Mouse (Mus musculus) heart, postnatal 4 days (tissue): ENCODE data around the gene Olfr279. TPM values are rescaled to one million over a fixed set of nuclear protein-coding genes. Genes with fewer than 3 reads are reported as not detected.
A peak's percentile ranks its signal among the peaks of the same experiment; 100 is the strongest.
"Not testable (repeated sequence)": the region's sequence is repeated elsewhere in the genome, so short reads cannot be mapped to it uniquely, and the experiment has no call there.

Experiments
- DNase-seq: peaks from one replicate; pipeline ENCODE4 v3.0.0; 2021
- total RNA-seq, 2 experiments: library from RNA; stranded (reverse); gene quantifications; 2 replicates each; pipeline ENCODE4 v1.2.3; 2021

Olfr279 gene
- total RNA-seq, 2 experiments from 2014 or later = not detected

DNA sequence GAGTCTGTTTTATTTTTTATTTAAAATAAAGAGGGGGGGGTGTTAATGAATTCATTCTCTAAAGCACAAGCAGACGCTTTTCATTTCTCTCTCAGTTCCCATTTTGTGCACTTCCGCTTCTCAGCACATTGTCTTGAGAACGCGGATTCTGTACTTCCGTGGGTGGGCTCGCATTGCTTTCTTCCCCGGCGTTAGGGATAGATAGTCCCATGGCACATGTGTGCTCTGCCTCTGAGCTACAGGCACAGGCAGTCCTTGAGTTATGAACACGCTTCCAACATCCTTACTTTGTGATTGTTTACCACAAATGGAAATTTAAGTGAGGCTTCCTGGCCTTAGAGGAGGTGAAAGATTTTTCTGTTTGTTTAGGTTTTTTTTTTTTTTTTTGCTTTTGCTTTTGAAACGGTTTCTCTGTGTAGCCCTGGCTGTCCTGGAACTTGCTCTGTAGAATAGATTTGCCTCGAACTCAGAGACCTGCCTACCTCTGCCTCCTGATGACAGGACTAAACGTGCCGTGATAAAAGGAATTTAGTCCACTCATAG is 19.3 kb downstream of the Olfr279 start:
- DNase-seq = peak; percentile 32

DNA sequence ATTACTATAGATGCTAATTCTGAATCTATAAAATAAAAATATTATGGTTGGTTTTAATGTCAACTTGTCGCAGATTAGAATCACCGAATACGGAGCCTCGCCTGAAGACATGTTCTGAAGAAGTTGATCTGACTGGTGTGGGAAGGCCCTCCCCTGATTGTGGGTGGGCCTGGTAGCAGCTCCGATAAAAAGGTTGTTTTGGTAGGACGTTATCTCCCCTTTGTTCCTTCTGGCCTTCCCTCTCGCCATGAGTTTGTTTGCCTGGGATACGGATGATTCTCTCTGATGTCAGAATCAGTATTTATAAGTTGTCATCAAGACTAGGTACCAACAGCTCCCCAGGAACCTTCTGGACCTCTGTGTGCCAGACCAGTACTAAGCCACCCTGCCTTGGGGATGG is 20.0 kb downstream of the Olfr279 start:
- peak; percentile 28 for DNase-seq

DNA sequence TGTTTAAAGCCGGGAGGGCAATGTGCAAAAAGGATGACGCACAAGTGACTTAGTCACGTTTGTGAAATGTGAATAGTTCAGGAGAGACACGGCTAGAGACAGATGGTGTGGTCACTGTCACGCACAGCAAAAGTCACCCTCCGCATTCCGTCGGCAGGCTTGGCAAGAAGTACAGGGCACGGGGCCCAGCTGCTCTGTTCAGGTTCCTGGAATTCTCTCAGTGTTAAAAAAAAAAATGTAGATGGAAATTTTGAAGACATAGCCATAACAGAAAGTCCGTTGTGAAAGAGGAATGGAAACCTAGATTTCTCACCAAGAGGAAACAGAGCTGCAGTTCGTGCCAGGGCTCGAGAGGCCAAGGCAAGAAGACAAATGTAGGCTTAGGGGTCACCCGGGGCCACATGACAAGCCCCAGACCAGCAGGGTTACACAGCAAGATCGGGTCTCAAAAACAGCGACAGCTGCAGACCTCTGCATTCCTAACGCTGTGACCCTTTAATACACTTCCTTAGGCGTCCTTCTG is 20.7 kb downstream of the Olfr279 start:
- DNase-seq = peak; percentile 80

DNA sequence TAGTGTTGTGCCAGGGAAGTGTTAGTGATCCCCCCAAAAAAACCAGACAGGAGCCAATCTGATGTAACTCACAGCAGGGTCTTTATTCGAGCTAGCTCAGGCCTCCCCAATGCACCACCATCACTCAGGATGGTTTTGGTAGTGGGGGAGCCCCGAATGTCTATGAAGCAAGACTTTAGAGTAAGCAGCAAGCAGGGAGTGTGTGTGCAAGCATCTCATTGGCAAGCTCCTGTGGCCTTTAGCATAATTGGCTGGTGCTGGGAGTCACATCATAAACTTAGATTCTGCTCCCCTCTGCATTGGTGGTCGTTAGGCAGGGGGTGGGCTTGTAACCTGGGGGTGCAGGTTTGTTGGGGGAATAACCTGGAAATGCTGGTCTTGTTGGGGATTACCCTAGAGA is 21.5 kb downstream of the Olfr279 start:
- DNase-seq = not testable (repeated sequence)

DNA sequence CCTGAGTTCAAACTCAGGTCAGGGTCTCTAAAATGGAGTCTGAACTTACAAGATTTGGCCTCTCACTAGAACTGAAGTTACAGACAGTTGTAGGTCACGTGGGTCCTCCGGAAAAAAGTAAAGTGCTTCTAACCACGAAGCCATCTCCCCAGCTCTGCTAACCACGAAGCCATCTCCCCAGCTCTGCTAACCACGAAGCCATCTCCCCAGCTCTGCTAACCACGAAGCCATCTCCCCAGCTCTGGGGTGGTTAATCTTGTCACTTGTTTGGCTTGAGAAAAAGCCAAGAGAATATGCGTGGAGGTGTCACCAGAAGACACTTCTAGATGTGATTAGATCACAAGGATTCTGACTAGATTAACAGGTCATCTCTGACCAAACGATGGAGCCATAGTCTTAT is 21.9 kb downstream of the Olfr279 start:
- DNase-seq = no peak

DNA sequence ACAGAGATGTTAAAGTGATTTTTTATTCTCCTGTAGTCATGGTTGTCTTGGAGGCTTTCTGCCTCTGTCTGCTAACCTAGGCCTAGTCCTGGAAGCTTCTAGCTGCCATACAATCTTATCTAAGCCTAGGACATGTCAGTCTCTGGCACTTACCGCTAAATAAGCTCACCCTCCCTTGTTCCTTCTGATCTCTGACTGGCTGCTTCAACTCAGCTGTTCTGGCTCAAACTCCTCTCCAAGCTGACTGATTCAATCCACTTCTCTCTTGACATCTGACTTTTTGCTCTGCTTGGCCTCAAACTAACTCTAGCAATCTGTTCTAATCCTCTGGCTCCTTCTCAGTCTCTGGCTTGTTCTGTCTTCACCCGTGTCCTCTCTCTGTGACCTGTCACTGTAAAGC is 22.6 kb downstream of the Olfr279 start:
- not testable (repeated sequence) for DNase-seq

DNA sequence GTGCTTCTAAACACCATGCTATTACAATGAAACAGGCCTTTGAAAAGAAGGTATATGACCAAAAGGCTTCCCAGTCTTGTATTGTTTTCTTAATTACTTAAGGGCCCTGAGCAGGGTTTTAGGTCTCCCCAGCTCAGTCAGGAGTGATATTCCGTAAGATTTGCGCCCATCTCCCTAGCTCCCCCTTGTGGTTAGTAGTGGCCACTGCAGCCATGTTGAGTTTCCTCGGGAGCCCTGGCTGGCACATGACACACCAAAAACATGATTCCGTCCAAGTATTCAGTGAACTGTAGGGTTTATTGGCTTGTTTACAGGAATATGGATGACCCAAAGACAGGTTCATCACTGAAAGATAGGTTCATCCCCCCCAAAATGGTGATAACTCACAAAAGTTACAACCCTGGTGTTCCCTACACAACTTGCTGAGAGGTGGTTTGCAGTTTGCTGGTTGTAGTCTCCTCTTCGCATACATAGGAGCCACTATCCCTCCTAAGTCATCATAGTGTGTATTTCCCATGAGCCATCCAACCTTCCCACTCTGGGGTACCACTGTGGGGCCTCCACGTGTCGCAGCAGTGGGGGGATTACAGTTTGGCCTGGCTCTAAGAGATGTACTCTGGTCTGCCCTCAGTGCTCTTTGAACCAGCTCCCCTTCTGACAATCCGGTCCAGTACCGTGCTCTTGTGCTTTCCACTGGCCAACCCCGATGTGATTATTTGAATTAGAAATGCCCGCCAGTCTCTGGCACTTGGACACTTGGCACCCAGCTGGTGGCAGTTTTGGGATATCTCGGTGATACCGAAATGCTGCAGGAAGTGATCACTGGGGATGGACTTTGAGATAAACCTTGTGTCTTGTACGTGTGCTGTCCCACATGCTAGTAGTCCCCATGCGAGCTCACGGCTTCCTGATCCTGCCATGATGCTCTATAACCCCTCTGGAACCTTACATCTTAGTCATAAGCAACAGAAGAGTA is 25.5 kb downstream of the Olfr279 start:
- DNase-seq = peak; percentile 79

DNA sequence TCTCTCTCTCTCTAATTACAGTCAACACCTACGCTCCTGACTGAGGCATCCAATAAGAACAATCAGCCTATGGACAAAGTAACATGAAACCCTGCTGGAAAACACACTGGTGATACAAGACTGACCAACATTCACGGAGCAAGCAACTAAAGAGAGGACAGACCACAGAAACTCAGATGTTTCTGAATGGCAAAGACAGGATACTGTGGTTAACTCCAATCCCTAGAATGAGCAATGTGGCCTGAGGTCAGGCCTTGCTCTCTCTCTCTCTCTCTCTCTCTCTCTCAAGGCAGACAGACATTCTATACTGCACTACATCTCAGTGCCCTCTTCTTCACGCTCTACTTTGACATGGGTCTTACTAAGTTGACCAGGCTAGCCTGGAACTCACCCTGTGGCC is 29.0 kb downstream of the Olfr279 start:
- DNase-seq = no peak

DNA sequence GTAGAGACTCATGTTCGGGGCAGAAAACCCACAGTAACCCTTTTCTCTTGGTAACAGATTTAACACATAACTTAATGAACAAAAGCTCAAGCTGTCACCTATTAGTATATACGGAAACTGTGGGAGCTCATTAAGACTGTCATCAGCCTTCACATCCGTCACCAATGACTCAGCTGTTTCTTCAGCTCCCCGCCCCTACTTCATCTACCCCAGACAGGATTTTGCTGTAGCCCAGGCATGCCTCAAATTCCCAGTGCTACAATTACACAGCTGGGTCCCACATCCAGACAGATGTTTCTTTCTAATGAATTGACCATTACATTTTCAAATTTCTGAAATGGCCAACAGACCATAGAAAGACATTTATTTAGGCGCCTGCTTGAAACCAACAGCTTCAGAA is 33.9 kb downstream of the Olfr279 start:
- DNase-seq = no peak

DNA sequence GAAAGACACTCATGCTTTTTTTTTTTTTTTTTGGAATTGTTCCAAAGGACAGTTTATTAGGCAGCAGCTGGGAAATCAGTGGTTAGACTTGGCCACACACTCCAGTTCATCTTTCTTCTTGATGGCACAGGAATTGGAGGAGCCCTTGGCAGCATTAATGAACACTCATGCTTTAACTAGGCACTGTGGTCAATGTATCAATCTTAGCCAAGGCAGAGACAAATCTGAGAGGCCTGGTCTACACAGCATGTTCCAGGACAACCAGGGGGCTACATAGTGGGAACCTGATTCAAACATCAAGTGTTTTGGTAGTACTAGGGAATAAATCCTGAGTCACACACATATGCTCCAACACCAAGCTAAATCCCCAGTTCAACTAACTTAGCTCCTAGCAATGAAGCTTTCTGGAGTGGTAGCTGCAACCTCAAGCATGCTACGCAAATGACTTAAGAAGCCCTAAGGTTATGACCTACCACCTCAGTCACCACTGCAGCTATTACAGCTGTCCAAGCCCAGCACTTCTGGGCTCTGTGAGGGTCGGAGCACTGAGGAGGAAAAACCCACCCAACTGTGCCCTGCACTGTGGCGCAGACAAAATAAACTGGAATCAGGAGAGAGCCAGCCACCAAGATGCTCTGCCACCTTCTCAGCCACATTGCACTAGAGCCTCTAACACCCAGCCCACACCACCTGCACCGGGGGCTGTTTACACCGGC is 35.0 kb downstream of the Olfr279 start:
- no peak for DNase-seq

DNA sequence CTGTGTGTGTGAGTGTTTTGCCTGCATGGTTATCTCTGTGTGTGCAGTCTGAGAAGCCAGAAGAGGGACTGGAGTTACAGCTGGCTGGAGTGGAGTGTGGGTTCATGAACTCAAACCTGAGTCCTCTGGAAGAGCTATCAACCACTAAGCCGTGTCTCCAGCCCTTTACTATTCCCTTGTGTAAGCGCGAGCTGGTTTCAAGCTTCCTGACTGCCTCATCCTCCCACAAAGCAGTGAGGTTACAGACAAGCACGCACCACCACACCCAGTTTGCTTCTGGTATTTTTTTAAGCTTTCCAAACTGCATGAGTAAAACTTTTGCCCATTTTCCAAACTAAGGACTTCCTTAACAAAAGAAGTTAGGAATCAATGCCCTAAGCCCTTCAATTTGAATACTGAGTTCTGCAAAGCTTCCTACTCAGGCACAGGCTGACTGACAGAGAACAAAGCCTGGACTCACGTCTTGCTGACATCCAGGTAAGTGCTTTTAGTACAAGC is 35.9 kb downstream of the Olfr279 start:
- no peak for DNase-seq

DNA sequence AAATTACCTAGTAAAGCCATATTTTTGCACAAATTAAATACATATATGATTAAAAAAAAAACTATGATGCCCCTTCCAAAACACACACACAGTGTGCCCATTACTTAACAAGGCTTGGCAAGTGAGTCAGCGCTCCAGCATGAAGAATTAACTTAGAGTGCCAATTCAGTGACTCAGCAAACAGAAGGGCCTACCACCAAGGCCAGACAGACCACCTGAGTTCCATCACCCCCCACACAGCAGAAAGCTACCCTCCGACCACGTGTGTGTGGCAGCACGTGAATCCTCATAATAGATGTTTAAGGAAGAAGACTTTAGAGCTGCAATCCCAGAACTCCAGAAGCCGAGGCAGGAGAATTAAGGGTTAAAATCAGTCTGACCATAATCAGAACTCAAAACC is 40.1 kb downstream of the Olfr279 start:
- DNase-seq = no peak

DNA sequence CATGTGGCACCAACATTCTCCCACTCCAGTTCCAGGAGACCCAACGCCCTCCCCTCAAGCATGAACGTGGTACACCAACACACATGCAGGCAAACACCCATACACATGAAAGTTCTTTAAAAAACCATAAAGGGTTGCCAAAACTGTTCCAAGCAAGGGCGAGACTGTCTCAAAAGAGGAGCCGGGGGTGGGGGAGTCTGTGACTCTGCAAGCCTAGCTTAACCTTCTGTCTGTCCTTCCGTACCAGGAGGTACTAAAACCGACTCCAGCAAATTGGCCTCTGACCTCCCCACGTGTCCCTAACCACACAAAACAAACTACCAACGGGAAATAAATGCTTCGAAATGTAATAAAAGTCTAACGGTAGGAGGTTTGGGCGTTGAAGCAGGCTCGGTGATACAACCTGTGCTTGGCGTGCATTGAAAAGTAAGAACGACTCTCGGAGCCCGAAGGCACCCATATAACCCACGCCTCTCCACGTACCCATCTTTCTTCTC is 40.9 kb downstream of the Olfr279 start:
- no peak for DNase-seq

DNA sequence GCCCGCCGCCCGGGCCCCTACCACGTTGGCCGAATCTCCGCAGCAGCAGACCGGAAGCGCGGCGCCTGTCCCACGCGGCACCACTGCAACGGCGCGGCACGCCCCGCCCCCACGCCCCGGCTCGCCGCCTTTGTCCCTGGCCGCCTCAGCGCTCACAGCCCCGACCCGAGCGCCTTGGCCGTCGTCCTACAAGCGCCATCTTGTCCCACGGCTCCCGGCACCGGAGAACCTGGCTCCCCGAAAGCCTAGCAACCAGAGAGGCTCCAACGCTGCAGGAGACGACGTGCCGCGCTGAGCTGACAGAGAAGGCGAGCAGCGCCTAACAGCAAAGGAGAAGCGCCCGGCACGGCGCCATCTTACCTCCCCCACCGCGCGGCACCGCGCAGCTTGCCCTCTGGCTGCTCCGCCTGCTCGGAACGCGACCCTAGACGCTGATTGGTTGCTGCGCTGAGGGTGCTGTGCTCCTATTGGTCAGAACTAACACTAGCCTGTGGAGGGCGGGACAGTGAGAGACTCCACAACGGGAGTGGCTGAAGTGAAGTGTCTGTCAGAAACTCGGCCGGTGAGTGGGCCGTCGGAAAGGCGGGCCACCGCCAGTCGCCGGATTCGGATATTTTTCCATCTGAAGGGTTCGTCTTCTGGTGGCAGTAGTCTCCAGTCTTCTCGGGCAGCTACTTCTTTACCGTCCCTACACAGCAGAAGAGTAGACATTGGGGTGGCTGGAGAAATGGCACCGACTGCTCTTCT is 41.9 kb downstream of the Olfr279 start, which contains the start of gene Kansl2:
Gene Kansl2 (minus strand): TSS at position 384 of the 747 bp plus-strand sequence.
- peak; percentile 98 for DNase-seq

DNA sequence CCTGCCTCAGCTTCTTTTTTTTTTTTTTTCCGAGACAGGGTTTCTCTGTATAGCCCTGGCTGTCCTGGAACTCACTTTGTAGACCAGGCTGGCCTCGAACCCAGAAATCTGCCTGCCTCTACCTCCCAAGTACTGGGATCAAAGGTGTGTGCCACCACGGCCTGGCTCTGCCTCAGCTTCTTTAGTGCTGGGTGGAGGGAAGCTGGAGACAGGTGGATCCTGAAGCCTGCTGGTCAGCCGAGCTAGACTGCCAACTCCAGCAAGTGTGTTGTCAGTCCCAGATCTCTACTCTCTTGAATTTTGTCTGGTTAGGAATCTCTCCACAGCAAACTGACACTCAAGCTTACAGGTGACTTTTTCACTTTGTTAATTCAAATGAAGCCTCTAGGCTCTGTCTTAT is 43.7 kb downstream of the Olfr279 start:
- DNase-seq = no peak

DNA sequence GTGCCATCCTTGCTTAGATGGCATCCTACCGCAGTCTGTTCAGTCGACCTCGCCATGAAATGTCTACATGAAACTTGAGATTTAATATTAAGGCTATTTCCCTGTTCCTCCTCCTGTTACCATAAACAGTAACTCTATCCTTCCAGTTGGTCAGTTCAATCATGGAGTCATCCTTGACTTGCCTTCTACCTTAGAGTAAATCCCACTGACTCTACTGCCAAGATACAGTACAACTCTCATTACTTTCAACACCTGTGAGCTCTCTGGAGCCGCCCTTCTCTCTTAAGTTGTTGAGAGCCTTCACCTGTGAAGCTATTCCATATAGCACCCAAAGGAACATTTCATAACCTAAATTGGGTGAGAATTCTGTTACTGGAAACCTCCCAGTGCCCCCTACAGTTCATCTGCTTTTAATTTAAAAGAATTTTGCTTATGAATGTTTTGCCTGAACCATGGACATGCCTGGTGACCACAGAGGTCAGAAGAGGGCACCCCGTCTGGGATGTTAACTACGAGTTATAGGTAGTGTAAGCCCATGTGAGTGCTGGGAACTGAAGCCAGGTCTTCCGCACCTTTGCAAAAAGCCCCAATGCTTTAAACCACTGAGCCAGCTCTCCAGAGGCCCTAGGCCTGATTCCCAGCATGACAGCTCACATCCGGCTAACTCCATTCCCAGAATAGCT is 44.8 kb downstream of the Olfr279 start:
- DNase-seq = no peak

DNA sequence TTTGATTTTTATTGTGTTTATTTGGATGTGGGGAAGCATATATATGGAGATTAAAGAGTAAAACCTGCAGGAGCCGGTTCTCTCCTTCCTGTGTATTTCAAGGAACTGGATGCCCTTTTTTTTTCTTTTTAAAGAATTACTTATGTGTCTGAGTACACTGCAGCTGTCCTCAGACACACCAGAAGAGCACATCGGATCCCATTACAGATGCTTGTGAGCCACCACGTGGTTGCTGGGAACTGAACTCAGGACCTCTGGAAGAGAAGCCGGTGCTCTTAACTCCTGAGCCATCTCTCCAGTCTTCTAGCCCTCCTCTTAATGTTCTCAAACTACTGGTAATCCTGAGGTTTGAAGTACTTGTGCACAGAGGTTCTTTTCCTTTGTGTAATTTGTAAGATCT is 45.7 kb downstream of the Olfr279 start:
- DNase-seq = no peak

DNA sequence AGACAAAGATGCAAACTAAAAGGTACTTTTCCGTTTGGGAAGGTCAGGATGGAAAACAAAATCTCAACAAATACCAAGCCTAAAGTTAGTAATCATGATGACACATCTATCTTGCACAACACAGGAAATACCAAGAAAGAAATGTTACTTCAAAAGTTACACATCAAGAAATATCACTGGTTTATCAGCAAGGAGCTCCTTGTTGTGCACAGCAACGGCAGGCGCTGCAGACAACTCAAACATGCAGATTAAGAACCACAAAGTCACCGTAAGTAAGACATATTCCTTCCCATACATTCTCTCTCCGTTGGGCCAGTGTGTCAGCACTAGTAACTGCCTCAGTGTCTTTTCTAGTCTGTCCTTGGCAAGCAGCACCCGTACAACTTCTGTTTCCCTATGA is 48.9 kb downstream of the Olfr279 start:
- DNase-seq = no peak

DNA sequence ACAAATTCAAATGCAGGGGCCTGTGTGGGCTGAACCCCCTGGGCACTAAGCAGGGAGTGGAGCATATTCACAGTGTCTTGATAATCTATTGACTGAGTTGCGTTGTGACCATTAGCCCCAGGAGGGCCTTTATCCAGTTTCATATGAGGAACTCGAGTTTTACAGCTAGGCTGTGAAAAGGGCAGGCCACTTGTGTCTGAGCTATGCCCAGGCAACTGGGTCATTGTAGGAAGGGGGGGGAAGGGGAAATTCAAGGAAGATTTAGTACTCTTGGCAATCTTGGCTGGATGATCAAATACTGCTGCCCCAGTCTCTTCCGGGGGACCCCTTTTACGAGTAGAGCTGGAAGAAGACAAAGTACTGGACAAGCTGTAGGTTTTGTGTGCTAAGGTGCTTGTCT is 51.1 kb downstream of the Olfr279 start:
- no peak for DNase-seq

DNA sequence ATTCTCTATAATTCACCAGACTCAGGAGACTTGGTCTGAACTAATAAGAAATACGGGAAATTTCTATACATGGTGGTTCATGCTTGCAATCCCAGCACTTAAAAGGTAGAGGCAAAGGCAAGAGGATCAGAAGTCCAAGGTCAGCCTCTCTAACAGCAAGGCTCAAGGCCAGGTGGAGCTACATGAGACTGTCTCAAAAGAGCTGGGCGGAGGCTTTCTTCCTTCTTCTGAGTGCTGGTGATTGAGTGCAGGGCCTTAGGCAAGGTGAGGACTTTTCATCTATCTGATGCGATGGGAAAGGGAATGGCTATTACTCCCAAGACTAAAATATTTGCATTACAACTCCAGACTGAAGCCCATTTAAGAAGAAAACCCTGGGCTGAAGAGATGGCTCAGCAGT is 52.9 kb downstream of the Olfr279 start:
- no peak for DNase-seq

DNA sequence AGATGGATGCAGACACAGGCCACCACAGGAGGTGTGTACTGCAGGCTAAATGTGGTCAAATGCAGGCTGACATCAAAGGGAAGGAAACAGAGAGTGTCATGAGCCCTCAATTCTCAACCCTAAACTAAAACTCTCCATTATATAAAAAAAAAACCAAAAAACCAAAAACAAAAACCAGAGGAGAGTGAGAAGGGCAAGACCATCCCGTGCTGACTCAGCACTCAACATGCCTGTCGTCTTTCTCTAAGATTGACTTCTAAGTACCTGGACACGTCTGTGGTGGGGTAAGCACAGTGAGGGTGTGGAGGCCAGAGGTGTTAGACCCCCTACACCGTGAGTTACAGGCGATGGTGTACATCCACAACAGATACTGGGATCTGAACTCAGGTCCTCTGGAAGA is 54.6 kb downstream of the Olfr279 start:
- no peak for DNase-seq
